Mouse (Mus musculus) C2C12 (cell line): ENCODE measurements around the gene 4930412O13Rik. TPM values are rescaled to one million over a fixed set of nuclear protein-coding genes. Genes with fewer than 3 reads are reported as not detected.

Experiments used
- H3K27me3 ChIP-seq: one replicate; pipeline ENCODE4 v1.6.1; 2011; ENCODE audit not compliant: control insufficient read depth, insufficient read depth, insufficient read length
- H3K36me3 ChIP-seq: one replicate; pipeline ENCODE4 v1.6.1; 2011; ENCODE audit not compliant: control insufficient read depth, insufficient read depth
- H3K4me3 ChIP-seq: one replicate; pipeline ENCODE4 v1.5.1; 2011; ENCODE audit warnings: mild to moderate bottlenecking, control low read depth; ENCODE audit not compliant: poor library complexity, insufficient read depth, severe bottlenecking
- H3K79me2 ChIP-seq: one replicate; pipeline ENCODE4 v1.6.1; 2011; ENCODE audit not compliant: control insufficient read depth, insufficient read depth
- H3K79me3 ChIP-seq: one replicate; pipeline ENCODE4 v1.6.1; 2011; ENCODE audit warnings: low read depth, control low read depth
- H3ac ChIP-seq: one replicate; pipeline ENCODE3; 2011; ENCODE audit warnings: low read depth; ENCODE audit not compliant: control insufficient read depth, insufficient read length
- CEBPB ChIP-seq: IDR thresholded peaks from one replicate; pipeline ENCODE4 v1.6.1; 2011; ENCODE audit warnings: low read depth, mild to moderate bottlenecking, control low read depth, moderate library complexity
- CTCF ChIP-seq: IDR thresholded peaks from one replicate; pipeline ENCODE4 v1.5.1; 2011; ENCODE audit not compliant: control insufficient read depth, insufficient read depth, insufficient read length
- FOSL1 ChIP-seq: IDR thresholded peaks from one replicate; pipeline ENCODE4 v1.8.0; 2011; ENCODE audit warnings: mild to moderate bottlenecking, low read length; ENCODE audit not compliant: poor library complexity, insufficient read depth, severe bottlenecking
- MAX ChIP-seq: IDR thresholded peaks from one replicate; pipeline ENCODE4 v1.6.1; 2011; ENCODE audit warnings: mild to moderate bottlenecking, control low read depth
- MYOD1 ChIP-seq: IDR thresholded peaks from one replicate; pipeline ENCODE4 v1.6.1; 2011; ENCODE audit warnings: low read depth; ENCODE audit not compliant: control insufficient read depth, insufficient read length
- MYOG ChIP-seq: IDR thresholded peaks from one replicate; pipeline ENCODE4 v1.6.1; 2011; ENCODE audit not compliant: control insufficient read depth, insufficient read length; ENCODE audit errors: extremely low read depth
- USF1 ChIP-seq: IDR thresholded peaks from one replicate; pipeline ENCODE4 v1.6.1; 2011; ENCODE audit warnings: low read depth, mild to moderate bottlenecking, control low read depth, moderate library complexity
- polyA plus RNA-seq: library from polyadenylated mRNA; unstranded; fragments of >200 nt; fragmentation: generic; extraction: Trizol; gene quantifications from one replicate; pipeline ENCODE4 v1.2.1, GENCODE M21; 2012; ENCODE audit warnings: missing spikeins

Gene 4930412O13Rik
- polyA plus RNA-seq, 1 experiment: not detected

DNA sequence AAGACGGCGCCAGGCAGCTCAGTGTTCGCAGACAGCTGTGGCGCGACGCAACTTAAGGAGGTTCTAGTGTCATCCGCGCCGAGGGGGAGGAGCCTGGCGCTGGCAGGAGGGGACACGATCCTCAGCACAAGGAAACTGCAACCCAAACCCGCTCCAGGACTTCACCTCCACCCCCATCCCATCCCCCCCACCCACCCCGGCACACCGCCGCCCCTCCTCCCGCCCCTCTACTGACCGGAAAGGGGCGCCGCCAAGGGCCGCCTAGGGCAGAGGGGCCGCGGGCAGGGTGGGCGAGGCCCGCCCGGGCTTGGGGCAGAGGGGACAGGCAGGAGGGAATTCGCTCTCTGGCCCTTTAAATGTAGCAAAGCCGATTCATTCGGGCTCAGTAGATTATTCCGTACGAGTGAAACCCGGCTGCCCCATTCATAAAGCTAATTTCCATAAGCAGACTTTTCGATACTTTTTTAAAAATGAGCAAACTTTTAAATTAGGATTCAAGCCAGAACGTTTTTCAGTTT lies 2.4 kb upstream of the 4930412O13Rik start:
- no peak for TF ChIP-seq CTCF
- no peak for TF ChIP-seq MYOG
- peak; percentile 27 for TF ChIP-seq MYOD1
- TF ChIP-seq FOSL1: no peak
- TF ChIP-seq MAX: peak; percentile 42
- no peak for TF ChIP-seq CEBPB
- TF ChIP-seq USF1: no peak
- Histone ChIP-seq H3ac (peak overlapping the region; percentile 46), H3K4me3 (peak overlapping the region; percentile 38), H3K79me3 (no peaks in the 10 kb centered on the region), H3K36me3 (no peaks in the 10 kb centered on the region), H3K27me3 (no peaks in the 10 kb centered on the region), H3K79me2 (peaks cover 11% of the 10 kb centered on the region)

DNA sequence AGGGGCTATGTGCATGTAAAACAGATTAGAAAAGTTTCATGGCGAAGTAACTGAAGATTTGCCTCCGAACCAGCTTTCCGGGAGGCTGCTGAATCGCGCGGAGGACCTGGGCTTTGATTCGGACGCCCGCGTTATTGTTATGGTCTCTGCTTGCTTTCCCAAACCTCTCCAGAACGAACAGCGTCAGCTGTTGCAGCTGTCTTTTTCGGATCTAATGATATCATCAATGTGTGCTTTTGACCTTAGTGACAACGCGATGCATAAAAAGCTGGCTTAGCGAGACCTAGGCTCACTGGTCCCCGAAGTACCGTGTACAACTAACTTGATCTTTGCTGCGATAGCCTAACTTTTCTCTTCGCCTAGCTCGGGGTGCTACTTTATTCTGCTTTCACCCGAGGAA lies 2.0 kb upstream of the 4930412O13Rik start:
- TF ChIP-seq MYOD1 (peak; percentile 63), CTCF (no peak), FOSL1 (no peak)
- Histone ChIP-seq H3K36me3 (no peaks in the 10 kb centered on the region), H3K79me2 (peaks cover 11% of the 10 kb centered on the region), H3K4me3 (peak overlapping the region; percentile 38), H3K27me3 (no peaks in the 10 kb centered on the region), H3K79me3 (no peaks in the 10 kb centered on the region), H3ac (peak overlapping the region; percentile 46)

- Histone ChIP-seq H3K36me3 (no peaks in the 10 kb centered on the region), H3ac (peak overlapping the region; percentile 46), H3K27me3 (no peaks in the 10 kb centered on the region), H3K79me3 (no peaks in the 10 kb centered on the region), H3K4me3 (peak overlapping the region; percentile 38), H3K79me2 (peaks cover 11% of the 10 kb centered on the region)
- TF ChIP-seq MYOG (no peak), USF1 (no peak), FOSL1 (no peak), CTCF (peak; percentile 83), MAX (no peak)
These were observed 1.6 kb upstream of the 4930412O13Rik start for GRCm38 (mm10) chr2:9879493-9879892.

DNA sequence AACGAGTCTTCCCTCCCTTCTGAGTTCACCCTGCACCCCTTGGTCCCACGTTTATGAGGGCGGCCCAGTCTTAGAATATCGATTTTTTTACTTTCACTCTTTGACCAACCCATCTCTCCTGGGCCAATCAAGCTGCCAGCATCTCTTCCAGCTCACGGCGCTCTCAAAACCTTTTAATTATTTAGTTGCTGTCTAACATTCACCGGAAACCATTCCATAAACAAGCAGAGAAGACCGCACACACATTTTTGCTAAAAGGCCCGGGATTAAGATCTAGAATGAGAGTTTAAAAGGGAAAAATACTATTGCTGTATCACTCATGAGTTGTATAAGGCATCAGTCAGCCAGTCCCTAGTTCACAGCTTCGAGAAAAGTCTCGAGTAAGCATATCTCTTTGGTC lies 781 bp upstream of the 4930412O13Rik start:
- Histone ChIP-seq H3ac (no peak overlapping the region), H3K4me3 (no peak overlapping the region), H3K36me3 (no peaks in the 10 kb centered on the region), H3K79me2 (peaks cover 11% of the 10 kb centered on the region), H3K79me3 (no peaks in the 10 kb centered on the region), H3K27me3 (no peaks in the 10 kb centered on the region)
- no peak for TF ChIP-seq CTCF
- no peak for TF ChIP-seq MAX
- TF ChIP-seq MYOD1: no peak
- no peak for TF ChIP-seq CEBPB
- no peak for TF ChIP-seq USF1
- TF ChIP-seq MYOG: no peak
- no peak for TF ChIP-seq FOSL1

GRCm38 (mm10) chr2:9881611-9882023 lies 565 bp downstream of the 4930412O13Rik start:
- no peaks in the 10 kb centered on the region for H3K36me3 ChIP-seq
- no peak for TF ChIP-seq MYOD1
- no peak for TF ChIP-seq CEBPB
- TF ChIP-seq USF1: no peak
- TF ChIP-seq MAX: no peak
- no peak for TF ChIP-seq CTCF
- no peak for TF ChIP-seq MYOG
- no peak for TF ChIP-seq FOSL1
- no peak overlapping the region for H3ac ChIP-seq
- no peak overlapping the region for H3K4me3 ChIP-seq
- no peaks in the 10 kb centered on the region for H3K79me3 ChIP-seq
- no peaks in the 10 kb centered on the region for H3K27me3 ChIP-seq
- H3K79me2 ChIP-seq: peaks cover 8% of the 10 kb centered on the region

DNA sequence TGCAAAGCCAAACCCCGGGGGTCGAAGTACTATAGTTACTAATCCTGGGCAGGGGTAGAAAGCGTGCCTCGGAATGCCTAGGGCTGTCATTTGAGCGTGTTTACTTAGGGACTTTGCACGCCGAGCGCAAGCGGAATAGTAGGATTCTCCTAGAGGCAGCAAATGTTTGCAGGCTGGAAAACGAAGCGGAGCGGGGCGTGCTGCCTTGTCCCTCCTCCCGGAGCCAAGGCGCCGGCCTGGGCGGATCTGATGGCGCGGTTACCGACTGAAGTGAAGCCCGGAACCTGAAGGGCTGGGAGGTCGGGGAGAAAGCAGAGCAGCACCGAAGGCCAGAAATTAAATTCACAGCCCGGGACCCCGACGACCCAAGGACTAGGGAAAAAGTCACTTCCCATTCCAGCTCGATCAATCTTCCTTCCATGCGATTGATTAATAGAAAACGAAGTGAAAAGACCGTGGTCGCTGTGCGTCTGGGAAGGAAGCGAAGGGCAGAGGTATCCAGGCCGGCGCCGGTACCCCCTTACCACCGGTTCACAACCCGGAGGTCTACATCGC lies 1.4 kb downstream of the 4930412O13Rik start:
- Histone ChIP-seq H3K27me3 (no peaks in the 10 kb centered on the region), H3K4me3 (no peak overlapping the region), H3K79me3 (no peaks in the 10 kb centered on the region), H3K79me2 (peaks cover under 1% of the 10 kb centered on the region), H3ac (no peak overlapping the region), H3K36me3 (no peaks in the 10 kb centered on the region)
- no peak for TF ChIP-seq FOSL1
- no peak for TF ChIP-seq MYOD1
- TF ChIP-seq CEBPB: no peak
- TF ChIP-seq MYOG: no peak
- TF ChIP-seq USF1: no peak
- TF ChIP-seq MAX: no peak
